Mouse (Mus musculus): ENCODE data around the gene Rasa3.

Rasa3 gene

DNA sequence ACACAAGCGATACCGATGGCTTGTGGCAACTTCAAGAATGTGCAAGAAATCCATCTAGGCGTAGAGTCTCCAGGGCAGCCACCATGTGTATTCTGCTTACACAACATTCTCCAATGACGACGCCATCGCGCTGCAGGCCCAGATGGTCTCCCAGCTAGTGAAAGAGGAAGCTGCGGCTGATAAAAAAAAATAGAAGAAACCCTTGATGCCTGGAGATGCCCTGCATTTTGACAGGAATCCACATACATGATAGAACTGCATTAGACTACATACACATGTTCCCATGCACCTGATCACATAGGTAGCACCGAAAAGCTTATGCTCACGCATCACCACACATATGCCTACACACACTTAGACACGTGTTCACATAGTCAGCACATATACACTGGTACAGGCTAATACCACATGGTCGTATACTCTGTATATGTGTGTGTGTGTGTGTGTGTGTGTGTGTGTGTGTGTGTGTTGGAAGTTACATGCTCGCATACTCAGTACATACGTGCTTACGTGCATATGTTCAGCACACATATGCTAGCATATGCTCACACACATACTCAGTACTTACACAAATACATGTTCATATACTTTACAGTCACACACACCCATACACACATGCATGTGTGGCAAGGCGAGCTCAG, 8.4 kb upstream of the Rasa3 start:
- peak; percentile 56 to 63 for DNase-seq (ENCODE audit: low spot score in 2 of 2)

DNA sequence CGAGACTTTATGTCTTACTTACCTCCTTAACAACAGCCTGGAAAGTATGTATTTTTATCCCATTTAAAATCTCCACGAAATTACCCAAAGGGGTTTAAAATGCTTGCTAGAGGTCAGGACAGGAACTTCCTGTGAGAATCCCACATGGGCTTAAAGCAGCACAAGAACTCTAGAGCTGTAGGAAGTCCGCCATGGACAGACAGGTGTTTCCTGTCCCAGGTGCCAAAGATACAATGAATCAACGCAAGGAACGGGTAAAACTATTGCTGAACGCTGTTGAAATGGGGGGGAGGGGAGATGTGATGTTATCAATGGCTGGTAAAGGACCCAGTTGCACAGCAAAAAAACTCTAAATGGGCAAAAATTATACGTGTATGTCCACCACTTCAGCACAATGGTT, 6.7 kb upstream of the Rasa3 start:
- no peak for DNase-seq (ENCODE audit: low spot score in 2 of 2)

DNA sequence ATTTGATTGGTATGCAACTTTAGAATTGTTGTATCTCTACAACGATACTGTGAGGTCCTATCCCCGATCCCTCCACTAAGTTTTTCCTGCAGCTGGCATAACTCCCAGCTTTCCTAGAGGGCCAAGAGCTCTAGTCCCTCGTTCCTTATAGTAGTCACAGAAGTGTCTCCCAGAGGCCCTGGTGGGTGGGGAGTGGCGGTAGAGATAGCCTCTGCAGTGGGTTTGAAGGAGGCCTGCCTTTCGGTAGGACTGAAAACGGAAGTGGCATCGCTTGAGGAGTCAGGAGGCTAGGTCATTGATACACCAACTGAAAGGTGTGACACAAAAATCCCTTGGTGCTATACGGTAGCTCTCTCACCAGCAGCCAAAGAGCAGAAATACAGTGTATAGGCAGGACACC, 779 bp upstream of the Rasa3 start:
- no peak for DNase-seq (ENCODE audit: low spot score in 2 of 2)

DNA sequence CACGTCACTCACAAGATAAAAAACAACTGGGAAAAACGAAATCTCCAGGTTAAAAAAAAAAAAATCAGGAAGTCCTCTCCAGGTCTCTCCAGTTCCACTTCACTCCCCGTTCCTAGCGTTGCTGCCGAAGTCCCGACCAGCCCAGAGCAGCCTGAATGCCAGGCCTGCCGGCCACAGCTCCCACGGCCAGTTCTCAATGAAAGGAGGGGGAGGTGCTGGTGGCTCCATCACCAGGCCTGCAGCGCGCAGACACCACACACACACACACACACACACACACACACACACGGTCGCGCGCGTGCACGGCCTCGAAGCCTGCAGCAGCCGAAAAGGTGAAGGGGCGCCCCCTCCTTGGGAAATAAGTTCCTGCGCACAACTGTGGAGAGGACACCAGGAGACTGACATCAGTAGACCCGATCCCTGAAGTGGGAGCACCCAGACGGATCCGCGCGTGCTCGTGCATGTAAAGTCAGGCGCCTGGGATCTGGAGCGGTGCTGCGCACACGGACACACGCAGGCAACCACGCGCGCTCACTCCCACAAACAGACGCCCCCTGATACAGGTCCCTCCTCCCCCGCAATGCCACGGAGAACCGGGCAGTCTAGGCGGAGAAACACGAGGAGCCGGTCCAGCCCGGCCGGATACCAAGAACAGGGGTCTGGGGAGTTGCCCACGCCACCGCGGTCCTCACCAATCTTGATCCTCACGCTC, 546 bp downstream of the Rasa3 start:
- DNase-seq (ENCODE audit: low spot score in 2 of 2), result peak; percentile 83 to 86

DNA sequence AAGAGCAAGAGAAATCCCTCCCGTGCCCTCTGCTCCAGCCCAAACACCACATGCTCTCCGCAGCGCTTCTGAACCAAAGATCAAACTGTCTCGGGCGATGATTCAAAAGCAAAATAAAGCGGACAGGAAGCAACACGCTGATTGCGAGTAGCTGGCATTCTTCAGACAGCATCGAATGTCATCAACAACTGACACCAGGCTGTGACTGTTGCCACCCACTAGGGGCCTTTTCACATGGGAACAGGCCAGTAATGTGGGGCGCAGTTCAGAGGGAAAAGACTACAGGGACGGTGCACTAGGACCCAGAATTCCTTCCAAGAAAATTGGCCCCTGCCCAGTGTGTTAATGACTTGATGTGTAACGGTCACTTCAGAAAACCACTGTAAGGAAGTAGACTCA, 1.1 kb downstream of the Rasa3 start:
- peak; percentile 74 to 83 for DNase-seq (ENCODE audit: low spot score in 2 of 2)

DNA sequence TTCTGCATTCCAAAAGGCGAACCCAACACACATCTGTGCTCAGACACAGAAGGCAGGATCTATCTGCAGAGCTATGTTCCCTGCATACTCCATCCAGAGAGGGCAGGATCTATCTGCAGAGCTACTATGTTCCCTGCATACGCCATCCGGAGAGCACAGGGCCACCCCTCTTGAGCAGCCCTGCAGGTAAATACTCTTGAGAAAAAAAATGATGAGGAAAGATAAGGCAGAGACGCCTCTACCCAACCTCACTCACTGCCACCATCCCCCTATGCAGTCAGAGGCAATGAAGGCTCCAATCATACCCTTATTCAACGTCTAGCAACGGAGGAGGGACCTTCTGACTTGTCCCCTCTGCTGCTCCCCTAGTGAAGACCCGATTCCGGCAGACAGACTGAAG, 1.9 kb downstream of the Rasa3 start:
- DNase-seq (ENCODE audit: low spot score in 2 of 2), result no peak

DNA sequence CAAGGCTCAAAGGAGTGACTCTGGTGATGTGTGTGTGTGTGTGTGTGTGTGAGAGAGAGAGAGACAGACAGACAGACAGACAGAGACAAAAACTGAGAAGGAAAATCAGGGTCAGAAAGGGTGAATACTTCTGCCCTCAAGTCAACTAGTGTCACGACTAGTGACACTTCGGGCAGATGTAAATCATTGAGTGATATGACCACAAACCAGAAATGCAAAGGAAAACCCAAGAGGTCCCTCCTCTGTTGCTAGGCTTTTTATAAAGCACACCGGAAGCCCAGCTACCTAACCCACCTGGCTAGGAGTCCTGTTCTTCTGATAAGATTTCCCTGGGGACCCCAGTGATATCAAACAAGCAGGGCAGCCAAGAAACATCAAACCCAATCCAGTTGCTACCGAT, 2.3 kb downstream of the Rasa3 start:
- DNase-seq (ENCODE audit: low spot score in 2 of 2), result no peak

DNA sequence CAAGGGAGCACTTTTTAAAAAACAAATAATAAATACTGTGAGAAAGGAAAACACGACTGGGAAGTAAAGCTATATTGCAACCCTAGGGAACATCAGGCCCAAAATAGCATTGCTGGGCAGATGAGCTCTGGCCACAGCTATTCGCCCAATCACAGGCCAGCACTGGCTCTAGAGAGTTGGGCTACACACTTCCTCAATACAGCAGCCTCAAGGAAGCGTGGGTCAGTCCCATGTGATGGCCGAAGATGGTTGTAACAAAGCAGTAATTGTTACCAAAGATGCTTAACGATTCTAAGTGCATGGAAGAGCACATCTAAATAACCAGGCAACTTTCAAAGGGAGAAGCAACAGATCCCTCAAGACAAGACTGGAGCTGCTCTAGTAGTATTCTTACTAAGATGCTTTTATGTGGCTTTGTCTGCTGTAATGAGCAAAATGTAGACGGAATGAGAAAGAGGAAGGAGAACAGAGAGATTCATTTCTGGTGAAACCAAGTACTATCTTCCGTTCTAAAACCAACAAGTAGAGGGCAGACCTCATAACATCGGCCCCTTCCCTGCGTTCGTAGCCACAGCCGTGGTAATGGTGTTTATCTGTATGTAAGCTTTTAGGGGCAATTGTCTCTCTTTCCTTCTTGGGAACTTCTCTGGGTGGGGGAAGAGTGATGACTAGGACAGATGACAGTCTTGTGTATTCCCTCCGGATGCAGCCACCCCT, 3.0 kb downstream of the Rasa3 start:
- DNase-seq (ENCODE audit: low spot score in 2 of 2), result peak; percentile 48 to 67

DNA sequence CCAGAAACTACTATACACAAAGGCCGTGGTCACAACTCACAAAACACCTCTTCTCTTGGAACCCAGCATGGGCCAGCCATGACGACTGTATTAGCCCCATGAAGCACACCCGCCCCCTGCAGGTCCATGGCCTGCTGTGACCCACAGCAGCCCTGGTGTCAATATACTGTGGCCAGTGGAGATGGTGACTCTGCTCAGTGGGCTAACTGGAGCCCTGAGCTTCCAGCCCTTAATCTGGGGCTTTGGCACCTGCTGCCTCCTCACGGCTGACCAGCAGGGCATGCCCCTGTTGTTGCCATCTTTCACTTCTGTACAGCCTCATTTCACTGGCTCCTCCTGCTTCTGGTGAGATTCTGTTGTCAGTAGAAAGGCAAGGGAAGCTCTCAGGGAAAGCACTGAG, 4.2 kb downstream of the Rasa3 start:
- DNase-seq (ENCODE audit: low spot score in 2 of 2), result peak in 1 of 2 experiments; percentile 44

DNA sequence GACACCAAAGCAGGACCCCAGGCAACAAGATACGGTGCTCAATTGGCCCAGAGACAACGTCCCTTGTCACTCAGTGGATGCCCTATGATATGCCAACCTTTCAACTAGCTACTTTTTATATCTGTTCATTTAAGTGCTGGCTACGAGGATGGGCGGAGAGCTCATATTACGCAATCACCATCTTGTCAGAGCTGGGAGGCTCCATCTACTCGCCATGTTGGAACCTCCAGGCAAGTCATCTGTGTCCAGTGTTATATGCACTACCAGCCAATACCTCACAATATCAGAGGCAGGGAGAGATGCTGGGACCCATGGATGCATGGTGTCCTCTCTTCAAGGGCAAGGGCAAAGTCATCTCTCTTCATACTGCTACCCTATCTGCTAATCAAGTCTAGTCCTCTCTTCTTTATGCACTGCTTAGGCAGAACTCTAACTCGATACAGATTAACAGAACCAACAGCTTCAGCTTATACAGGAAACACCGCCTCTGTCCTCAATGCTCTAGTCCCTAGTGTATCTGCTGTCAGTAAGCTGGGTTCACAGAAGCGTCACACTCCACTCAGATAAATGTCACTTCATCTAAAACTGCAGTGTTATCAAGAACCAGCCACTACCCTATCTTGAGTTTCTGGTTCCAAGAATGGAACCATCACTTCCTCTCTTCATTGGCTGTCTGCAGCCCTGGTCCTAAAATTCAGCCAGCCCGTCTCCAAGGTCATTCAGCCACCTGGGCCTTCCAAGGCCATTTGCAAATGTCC, 6.0 kb downstream of the Rasa3 start:
- no peak for DNase-seq (ENCODE audit: low spot score in 2 of 2)

DNA sequence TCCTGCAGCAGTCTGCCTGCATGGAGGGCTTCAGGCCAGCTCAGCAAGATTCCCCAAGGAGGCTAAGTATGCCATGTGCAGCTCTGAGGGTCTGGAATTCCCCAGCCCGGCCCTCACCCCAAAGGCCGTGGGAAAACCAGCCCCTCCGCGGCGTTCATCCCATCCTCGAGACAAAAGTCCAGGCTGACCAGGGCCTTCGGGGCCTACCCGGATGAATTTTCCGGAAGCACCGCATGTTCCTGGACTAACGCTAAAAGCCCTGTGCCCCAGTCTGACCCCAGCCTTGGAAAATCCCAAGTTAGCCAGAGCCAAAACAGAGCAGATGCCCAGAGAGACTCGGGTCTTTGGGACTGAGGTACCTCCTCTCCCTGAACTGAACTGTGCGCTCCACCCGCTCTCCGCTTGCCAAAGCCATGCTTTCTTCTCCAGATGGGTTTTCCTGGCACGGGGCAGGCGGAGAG, 7.4 kb downstream of the Rasa3 start:
- DNase-seq (ENCODE audit: low spot score in 2 of 2), result peak; percentile 65

DNA sequence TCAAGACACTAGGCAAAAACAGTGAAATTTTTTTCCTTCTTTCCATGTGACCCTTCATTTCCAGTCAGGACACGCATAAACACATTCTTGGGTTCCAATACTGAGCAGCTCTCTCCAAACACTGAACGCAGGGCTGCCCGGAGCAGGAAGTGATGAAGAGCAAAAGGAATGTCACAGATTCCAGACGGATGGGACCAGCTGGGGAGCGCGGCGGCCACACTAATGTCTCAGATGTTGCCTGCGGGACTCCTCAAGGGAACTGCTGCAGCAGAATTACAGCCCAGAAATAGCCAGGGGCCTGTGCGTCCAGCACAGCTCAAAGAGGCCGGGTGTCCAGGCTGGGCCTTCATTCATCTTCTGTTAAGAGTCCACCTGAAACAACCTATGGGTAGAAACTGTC, 9.0 kb downstream of the Rasa3 start:
- DNase-seq (ENCODE audit: low spot score in 2 of 2), result no peak

DNA sequence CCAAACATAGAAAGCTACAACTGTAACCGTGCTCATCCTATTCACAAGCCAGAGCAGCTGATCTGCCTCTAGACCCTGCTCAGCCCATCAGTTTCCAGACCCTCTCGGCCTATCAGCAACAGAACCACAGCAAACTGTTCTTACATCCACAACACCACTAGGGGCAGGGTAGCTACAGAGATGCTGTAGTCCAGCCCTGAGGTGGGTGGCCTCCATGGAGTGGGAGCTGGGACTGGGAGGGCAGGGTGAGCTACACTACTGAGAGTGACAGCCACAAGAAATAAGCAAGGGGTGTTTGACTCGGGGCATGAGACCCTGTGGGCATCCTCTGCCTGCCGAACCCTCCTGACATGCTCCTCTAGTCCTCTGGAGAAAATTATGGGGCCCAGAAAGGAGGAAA, 9.5 kb downstream of the Rasa3 start:
- DNase-seq (ENCODE audit: low spot score in 2 of 2), result no peak

DNA sequence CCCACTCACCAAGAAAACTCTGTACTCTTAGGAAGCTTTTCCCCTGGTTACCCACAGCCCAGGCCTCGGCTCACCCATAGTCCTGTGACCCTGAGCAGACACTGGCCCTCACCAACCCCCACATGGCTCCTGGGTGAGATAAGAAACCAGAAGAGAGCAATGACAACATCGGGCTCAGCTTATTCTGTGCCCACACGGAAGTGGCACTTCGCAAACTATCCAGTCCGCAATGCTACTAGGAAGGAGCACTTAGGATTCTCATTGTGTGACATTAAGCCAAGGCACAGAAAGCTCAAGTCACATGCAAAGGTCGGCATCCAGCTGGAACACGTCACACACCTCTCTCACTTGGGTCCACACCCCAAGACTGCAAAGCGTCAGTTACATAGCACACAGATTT, 11.5 kb downstream of the Rasa3 start:
- DNase-seq (ENCODE audit: low spot score in 2 of 2), result no peak

DNA sequence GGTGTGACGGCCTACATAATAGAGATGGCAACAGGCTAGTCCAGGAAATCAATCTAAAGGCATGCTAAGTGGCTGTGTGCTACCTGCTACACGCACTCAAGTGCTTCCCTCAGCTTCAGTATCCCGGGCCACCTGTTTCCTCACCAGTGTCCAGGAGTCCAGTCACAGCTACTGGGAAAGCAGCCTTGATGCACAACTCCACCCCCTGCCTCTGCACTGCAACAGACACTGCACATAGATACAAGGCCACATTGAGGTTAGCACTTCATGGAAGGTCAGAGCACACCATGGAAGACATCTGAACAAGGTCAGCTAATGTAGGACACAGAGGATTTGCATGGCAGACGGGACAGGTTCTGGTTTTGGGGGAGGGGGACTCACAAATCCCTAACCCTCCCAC, 11.9 kb downstream of the Rasa3 start:
- DNase-seq (ENCODE audit: low spot score in 2 of 2), result no peak

DNA sequence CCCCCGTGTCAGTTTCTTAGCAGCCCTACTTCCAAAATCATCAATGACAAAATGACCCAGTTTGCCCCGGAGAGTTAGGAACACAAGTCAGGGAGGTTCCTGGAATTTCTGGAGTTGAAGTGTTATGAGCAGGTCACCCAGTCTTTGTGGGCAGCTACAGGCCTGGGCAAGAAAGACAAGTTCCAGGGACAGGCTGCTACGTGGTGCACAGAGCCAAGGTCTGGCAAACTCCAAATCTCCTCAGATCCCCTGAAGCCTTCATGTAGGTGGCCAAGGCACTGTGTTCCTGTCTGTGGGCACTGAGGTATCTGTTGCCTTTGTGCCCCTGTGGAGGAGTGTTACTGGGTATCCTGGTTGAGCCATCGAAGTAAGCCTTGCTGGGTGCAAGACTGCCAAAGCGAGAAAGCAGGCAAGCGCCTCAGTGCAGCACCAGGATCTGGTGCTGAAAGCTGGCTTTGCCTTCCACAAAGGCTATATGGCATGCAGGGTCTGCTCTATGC, 12.6 kb downstream of the Rasa3 start:
- DNase-seq (ENCODE audit: low spot score in 2 of 2), result no peak

DNA sequence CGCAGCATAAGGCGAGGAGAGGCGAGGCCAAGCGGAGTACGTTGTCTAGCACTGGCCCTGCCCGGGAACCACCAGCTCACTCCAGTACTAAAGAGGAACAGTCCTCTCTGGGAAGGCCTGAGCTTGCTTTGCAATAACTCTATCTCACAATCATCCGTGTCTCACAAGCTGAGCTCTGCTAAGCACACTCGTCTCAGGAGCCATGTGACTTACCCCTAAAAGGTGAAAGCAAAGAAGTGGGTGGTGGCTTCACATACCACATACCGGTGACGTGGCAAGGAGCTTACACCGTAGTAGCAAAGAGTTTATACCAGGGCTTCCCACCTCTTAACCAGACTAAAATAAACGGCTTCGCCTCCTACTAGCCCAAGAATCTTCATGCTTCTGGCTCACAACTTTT, 17.1 kb downstream of the Rasa3 start:
- DNase-seq (ENCODE audit: low spot score in 2 of 2), result no peak

DNA sequence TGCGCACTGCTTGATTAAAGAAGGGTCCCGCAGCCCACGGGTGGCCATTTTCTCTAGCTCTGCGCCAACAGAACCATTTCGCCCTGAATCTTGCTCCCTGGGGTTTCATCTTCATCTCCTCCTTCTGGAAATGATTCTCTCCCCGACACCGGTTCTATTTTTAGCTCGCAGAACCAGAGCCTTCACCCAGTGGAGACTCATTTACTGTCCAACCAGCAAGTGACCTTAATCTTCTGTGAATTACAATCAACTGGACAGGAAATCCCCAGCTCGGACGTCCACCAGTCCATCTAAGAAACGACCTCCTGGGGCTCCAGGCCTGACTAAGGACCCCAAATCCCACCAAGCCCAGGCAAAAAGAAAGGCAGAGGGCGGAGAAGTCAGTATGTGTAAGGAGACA, 19.9 kb downstream of the Rasa3 start:
- DNase-seq (ENCODE audit: low spot score in 2 of 2), result no peak

DNA sequence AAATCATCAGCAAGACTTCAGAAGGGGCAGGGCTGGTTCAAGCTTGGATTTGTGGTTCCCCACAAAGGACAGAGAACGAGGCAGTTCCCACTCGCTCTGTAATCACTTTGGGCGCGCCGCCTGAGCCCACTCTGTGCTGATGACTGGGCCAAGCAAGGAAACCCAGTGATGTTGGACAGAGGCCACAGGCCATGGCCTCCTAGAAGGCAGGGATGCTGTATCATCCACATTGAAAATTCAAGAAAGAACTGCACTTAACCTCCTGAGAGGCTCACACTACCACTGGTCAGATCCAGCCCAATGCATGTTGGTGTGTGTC, 22.4 kb downstream of the Rasa3 start:
- DNase-seq (ENCODE audit: low spot score in 2 of 2), result no peak

DNA sequence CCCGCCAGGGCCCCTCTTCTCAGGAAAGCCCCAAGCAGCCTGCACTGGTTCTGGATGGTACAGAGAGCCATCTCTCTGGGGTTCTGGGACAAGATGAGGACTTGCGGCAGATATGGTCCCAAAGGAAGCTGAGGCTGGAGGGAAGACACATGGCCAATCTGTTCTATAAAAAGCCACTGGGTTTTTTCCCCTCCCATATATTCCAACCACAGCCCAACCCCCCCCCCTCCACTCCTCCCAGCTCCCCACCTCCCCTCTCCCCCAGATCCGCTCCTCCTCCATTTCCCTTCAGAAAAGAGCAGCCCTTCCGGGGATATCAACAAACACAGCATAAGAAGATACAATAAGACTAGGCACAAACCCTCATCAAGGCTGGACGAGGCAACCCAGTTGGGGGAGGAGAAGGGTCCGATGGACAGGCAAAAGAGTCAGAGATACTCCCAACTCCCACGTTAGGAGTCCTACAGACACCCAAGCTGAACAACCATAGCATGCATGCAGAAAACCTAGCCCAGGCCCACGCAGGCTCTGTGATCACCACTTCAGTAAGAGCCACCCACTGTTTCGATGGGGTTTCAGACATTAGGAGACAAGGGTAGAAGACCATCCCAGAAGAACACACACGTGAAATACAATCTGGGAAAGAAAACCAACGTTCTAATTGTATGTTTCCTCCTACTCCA, 22.9 kb downstream of the Rasa3 start:
- no peak for DNase-seq (ENCODE audit: low spot score in 2 of 2)

DNA sequence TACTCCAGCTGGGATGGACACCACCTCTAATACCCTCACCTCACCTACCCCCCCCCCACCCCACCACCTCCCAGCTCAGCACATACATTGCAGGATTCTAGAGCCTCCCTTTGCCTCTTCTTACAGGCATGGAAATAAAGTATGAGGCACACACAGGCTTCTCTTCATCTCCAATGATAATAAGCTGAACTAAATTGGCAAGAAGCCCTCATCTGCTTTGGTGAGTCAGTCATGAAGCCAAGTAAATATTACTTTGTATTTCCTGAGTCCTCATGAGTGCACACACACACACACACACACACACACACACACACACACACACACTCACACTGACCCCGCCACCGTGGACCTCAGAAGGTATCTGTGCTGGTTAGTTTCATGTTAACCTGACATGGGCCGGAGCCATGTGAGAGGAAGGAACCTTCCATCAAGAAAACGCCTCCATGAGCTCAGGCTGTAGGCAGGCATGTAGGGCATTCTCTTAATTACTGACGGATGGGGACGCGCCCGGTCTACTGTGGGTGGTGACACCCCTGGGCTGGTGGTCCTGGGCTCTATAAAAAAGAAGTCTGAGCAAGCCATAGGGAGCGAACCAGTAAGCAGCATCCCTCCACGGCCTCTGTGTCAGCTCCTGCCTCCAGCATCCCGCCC, 26.7 kb downstream of the Rasa3 start:
- no peak for DNase-seq (ENCODE audit: low spot score in 2 of 2)

All from right cerebral cortex, postnatal 10 days (tissue).